Mouse (Mus musculus): ENCODE results near the gene Cfap61.

Gene Cfap61

DNA sequence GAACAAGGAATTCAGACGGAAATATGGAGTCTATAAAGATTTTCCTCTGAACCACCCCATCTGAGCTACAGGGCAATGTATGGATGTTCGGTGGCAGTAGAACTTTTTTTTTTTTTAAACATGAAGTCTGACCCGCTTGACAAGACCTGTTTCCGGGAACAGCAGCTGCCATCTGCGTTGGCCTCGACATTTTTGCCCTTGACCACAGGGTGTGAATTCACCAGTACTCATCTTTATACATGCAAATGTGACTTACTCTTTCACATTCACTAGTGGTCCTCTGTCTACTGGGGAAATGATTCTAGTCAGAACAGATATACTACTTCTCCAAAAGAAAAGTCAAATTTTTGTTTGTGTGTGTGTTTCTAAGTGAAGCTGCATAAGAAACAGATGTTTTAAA is 291.2 kb downstream of the Cfap61 start:
- no peak for DNase-seq

DNA sequence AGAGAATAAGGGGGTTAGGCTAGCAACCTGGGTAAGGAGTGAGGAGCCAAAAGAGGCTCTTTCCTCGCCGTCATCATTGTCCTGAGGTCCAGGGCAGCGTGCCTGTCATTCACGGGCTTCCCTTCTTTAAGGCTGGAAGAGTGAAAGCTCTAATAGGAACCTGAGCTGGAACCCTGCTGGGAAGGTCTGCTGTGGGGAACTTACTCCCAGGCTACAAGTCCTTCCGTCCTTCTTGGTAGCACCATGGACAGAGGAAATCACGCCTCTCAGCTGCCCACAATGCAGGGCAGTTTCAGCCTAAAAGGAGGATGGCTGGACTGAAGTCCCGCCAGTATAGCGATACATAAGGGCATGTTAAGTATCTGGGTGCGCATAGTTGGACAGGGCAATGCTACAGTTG is 291.9 kb downstream of the Cfap61 start:
- peak; percentile 55 for DNase-seq

DNA sequence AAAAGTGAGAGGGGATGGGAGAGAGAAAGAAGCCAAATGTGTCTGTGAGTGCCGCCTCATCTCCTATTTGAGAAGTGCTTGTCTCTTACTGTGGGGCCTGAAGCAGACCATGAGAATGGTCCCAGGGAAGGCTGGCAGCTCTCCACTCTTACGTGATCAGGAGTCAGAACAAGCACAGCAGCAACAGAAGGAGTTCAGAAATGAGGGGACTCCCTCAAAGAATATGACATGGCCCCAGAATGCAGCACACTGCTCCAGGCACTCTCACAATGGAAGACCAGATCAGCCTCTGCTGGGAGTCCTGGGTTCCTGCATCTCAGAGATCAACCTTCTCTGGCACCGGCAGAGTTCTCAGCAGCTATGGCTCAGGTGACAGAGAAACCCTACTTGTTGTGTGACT is 293.1 kb downstream of the Cfap61 start:
- DNase-seq = no peak

DNA sequence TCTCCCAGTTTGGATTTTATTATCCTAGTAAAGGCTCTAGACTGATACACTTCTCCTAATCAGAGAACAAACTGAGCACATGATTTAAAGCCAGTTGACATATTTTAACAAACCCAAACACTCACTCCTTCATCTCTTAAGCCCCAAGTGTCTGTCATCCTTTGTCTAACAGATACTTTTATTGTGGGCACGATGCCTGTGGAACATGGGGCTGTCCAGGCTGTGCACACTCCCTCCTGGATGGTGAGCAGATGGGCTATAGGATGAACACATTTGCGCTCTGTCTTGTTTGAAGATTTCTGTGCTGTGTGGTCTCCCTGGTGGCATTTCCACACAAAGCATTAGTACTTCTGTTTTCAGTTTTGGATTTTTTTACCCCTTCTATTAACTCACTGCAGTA is 293.9 kb downstream of the Cfap61 start:
- no peak for DNase-seq

DNA sequence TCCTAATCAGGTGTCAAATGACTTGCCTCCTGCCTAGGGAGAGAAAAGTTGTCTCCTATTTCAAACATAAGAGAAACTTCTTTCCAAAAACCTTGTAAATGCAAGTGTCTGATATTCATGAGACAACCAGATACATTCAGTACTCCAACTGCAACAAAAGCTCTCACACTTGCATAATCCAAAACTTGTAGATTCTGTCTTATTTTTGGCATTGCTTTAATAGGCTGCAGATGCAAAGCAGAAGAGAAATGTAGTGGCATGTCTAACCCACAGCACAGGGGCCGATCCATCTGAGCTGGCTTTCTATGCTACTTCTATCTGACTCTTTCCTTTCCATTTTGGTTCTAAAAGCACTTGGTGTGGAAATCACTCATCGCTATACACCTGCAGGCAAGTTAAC is 296.9 kb downstream of the Cfap61 start:
- DNase-seq = no peak

DNA sequence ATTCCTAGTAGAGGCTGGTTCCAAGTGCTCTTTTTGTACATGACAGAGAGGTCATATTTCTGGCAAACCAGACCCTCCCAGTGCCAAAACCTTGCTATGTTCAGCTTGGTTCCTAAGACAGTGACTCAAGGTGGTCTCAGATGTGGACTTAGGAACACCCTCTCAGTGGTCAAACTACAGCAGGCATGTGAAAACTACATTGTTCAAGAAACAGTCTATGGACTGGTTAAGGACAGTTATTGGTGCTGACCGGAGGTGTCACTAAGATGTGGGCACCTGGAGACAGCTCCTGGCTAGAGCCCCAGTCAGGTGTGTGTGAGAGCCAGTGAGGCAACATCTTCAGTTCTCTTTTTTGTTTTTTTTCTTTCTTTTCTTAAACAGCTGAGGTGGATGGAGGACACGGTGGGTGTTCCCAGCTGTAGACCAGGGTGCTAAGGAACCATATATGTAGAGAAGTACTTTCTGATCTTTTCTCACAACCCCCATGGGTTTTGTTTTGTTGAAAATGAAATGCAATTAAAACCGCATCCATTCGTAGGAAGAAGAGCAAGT is 304.7 kb downstream of the Cfap61 start:
- no peak for DNase-seq

DNA sequence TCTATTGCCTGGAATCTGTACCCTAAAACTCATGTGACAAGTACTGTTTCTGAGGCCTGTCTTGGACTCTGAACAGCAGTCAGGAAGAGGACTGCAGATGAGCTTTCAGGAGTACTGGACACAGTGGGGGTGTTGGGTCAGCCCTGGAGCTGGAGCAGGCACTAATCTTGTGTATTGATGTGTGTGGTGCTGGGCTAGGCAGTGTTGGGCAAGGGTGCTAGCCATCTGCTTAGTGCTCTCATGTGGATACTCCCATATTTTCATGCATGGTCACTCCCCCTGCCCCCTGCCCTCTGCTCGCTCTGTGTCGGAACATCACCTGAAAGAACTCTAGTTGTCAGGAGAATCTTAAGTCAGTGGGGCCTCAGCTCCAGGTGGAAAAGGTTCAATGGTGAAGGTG is 309.5 kb downstream of the Cfap61 start:
- no peak for DNase-seq

DNA sequence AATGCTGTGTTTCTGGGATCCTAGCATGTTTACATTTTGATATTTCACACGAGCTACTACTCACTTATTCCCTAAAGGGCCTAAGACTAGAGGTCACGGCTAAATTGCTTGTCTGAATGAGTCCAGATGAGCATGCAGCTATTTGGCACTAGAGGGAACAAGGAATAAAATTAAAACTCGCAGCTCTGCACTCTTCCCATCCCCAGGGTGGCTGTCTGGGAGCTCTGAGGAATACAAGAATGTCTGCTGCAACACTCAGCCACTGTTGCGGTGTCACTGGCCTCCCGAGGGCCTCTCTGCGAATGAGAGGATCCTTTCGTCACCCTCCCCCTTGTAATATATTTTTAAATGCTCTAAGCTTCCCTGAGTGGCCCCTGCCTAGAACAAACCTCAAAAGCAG is 310.8 kb downstream of the Cfap61 start:
- DNase-seq = no peak

DNA sequence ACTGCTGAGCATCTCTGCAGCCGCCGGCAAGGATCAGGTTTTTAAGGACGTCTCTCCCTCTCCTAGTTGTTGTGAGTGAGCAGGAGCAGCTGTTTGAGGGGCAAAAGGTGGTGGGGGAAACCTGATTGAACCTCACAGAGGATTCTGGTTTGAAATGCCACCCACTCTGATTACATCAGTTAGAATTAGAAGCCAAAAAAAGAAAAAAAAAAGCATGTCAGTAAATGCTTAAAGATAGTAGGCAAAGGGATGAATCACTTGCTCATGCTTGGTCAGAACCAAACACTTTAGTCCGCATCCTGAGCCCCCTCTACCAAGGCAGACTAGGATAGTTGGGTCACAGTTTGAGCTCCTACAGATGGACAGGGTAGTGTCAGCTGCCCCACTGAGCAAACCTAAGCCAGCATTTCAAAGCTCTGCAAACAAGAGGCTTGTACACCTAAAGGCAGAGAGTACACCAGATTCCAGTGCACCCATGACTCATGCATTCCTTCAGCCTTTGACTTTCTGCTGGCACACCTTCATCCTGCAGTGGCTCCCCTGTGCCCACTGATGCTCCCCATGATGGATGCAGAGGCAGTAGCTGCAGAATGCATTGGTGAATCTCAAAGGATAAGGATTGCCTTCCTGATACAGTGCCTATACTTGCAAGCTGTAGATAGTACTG is 312.0 kb downstream of the Cfap61 start:
- no peak for DNase-seq

DNA sequence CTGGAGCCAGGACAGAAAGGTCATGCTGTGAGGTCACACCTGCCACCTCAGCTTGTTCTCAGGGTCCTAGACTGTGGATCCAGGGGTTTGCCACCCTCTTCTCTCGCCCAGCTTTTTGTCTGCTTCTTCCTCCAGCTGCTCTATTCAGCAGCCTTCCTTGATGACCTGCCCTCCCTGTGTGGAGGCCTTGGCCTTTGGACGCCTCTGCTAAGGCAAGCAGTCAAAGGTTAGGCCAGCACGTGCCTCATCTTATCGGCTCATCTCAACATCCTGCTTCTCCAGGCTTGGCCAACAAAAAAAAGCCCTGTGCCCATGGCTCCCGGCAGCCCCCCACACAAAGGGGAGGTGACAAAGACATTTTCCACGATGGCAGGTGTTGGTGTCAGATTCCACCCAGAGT is 313.0 kb downstream of the Cfap61 start:
- no peak for DNase-seq

DNA sequence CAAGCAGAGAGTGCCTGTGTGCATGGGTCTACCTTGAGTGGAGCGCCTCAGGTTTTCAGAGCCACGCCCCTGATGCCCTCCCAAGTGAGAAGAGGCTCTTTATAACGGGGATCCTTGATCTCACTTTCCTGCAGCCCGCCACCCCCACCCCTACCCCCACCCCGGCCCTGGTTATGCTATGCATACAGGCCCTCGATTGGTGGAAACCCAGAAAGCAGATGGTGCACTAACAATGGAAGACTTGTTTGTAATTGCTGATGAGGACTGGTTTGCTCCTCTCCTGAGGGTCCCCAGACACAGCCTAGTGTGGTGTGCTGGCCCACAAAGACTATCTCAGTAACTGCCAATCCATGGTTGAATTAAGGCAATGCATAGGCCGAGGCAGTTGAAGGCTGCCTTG is 314.4 kb downstream of the Cfap61 start:
- DNase-seq = no peak

DNA sequence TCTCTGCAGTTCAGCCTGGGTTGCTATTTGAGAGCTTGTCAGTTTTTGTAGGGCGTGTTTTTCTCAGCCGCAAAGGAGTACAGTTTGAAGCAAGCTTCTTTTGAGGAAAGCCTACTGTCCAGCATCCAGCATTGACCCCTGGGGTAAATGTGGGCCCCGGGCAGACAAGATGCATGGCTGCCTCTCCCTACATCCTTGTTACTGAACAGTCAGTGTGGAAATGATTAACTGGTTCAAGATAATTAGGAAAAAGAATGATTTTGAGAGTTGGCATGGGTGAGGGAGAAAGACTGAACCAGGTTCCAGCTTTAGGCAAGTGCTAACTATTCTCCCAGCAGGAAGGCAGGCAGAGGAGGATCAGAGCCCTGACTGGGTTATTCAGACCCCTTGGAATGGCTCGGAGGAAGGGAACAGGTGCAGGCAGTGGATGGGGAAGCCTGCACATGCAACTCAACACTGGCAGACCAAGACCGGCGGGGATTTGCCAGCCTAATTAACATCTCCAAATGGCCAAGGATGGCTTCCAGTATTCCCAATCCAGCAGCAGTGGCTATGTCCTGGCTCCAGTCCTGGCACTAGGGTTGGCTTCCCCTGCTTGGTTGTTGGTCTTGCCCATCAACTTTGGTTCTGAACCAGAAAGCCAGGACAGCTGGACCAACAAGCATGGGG is 315.8 kb downstream of the Cfap61 start:
- DNase-seq = no peak

DNA sequence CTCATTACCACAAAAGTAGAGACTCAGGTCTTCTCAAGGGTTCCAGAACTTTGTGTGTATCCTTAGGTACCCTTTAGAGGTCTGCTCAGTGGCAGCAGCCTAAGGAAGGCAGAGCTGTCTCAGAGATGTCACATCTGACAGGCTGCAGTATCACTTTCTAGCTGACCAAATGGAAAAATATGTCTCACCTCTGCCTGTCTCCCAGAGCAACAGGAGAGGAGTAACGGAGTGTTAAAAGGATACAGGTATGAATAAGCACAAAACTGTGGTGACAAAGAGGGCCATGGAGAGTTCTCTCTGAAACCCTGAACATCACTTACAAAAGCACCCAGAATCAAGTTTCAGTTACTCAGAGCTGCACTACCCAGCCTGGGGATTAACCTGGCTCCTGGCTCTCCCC is 319.8 kb downstream of the Cfap61 start:
- DNase-seq = no peak

DNA sequence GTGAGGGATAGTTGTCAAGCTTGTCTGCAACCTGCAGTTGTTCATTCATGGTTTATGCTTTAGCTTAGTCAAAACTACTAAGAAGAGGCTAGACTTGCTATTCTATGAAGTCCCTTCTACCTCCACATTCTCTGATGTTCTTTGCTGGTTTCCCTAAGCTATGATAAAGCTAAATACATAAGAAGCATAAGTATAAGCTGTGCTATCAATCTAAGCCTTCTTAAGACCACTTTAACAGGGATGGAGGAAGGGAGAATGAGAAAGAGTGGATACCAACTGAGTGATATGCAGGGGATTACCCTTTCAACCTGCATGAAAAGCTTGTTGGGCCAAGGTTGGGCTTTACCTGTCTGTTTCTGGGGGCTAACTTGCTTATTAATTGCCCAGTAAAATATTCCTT is 321.1 kb downstream of the Cfap61 start:
- DNase-seq = no peak

DNA sequence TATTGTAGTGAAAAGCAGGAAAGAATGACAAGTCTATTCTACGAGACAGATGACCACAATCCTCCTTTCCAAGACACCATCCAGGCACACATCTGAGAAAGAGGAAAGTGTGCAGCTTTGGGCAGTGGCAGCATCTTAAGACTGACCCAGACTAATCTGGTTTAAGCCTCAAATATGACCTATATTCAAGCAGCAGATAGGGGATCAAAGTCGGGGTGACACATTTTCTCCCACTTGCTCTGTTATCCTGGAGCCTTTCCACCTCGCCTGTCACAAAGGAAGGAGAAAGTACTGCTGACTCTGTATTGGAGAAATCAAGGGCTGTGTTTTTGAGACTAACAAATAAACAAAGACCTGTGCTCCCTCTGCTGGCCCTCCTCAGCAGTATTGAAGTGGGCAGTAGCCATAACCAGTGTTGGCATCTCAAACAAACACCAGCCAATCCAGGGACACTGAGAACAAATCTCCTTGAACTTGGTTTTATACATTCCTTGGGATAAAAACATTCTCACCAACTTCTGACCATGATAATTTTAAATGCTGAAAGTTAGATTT is 321.8 kb downstream of the Cfap61 start:
- peak; percentile 17 for DNase-seq

DNA sequence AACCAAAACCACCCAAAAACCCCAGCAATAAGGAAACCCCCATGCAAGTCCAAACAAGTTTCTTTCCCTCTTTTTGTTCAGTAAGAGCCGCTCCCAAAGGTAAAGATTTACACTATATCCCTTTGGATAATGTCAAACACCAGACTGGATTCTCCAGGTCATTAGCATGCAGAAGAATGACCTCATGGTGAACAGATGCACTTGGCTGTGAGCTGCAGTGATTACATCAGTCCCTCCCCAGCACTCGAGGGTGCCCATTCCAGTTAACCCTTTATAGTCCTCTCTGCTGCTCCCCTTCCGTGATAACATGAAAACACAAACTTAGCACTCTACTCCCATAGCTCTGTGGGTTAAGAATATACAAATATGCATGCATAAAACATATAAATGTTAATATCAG is 322.5 kb downstream of the Cfap61 start:
- peak; percentile 10 for DNase-seq

DNA sequence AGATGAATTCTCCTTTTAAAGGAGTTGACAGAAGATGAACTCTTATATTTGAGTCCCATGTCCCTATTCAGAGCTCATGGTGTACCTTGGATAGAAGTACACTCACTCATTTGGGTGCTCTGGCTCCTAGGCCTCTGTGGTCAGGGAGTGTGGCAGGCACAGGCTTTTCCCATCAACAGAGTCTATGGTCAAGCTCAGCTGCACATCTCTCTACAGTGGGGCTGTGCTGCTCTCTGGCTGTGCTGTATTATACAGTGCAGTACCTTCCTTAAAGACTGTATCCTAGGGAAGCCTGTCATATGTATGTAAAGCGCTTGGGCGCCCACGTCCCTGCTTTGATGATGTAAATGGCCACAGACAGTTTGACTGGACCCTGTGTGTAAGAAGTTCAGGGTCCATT is 323.0 kb downstream of the Cfap61 start:
- DNase-seq = no peak

DNA sequence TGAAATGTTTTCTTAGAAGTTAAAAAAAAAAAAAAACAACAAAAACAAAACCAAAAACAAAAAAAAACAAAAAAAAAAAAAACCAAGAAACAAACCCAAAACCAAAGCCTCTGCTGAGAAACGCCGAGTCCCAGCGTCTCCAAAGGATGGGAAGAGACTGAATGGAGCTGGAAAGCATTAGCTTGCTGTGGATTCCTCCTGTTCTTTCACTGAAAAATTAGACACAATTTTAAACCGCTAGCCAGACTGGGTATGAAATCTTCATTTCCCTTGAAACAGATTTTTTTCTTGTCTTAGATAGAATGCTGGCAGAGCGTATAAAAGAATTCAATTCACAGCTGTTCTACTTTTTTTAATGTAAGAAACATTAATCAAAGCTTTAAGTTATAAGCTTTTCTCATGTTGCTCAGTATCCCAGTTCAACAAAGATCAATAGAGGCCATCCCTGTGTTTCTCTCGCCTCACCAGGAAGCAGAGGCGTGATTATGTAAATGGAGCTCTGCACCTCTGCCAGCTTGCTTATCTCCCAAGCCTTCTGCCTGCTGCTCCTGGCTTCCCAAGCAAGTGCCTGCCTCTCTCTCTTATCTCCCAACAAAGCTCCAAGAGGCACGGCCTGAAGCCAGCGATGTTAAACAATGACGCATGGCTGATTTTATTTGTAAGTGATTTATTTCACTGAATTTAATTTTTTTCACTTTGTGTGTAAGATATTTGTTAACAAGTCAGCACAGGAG is 324.3 kb downstream of the Cfap61 start:
- peak; percentile 12 for DNase-seq

DNA sequence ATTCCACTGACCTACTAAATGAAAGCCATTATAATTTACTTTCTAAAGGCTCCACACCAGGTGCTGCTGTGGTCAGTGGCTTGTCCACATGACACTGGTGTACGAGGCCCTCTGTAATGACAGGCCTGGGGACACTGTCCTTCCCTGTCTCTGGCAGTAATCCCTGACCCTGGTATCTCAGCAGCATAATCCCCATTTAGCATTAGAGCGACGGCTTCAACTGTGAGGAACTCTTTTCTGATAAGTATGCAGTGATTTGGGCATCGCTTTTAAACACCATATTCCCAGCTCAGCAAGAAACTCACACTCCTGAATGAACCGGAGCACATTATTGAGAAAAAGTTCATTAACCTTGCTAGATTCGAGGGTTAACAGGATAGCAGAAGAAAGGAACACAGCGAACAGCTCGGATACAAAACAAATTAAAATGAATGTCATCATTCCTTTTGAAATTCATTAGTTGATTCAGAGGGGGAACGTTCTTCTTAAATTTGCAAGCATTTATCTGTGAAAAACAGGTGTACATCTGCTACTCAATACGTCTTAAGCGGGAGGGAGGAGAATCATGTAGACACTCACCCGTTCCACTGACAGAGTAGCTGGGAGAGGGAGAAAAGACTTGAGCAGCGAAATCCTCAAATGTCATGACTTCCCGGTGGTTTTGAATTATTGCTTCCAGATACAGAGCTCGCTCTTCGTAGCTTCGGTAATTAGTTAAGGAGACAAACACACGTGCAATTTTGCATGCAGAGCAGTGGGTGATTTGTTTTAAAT is 325.4 kb downstream of the Cfap61 start:
- DNase-seq = no peak

DNA sequence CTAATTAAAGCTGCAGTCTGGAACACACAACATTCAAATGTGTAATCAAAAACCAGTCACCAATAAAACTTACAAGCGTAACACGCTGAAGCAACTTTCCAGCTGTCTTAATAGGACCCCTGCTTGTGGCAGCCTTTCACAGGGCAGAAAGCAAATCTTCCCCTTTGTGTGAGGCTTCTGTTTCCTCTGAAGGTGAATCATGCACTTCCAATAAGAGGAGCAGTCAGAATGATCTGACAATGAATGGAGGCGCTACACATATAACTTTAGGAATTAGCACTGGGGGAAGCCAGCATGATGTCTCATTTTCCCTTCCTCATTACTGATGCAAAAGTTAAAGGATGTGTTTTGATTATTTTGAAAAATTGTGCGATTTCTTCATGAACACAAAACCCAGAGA is 326.6 kb downstream of the Cfap61 start:
- DNase-seq = no peak

DNA sequence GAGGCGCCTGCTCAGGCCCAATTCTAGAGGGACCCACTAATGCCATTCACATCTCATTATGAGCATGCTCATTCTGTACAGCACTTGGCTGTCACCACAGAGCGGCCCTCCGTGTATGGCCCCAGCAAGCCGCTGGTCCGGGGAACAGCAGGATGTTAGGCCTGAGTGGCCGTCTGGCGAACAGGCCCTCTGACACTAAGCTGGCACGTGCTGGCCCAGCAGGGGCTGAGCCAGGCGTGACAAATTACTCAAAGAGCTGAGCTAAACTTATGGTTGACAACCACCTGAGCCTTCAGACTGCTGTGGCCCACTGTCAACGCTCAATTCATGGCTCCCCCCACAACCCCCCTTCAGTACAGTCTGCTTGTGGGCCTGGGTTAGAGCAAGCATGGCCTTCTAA is 327.6 kb downstream of the Cfap61 start:
- no peak for DNase-seq

DNA sequence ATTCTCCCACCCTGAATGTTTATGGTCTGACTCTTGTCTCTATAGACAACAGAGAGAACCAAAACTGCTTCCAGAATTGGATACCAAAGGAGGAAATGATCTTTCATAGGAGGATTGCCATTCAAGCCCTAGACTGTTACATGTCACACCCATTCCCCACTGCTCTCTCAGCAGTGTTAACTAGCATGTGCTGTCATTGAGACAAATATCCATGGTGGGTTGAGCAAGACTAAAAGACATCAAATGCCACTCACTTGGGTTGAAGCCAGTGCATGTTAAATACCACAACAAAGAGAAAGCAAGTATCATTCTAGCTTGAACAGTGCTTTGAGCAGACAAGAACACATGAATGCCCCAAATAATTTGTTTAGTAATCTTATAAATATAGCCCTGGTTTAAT is 328.4 kb downstream of the Cfap61 start:
- no peak for DNase-seq
